Mouse (Mus musculus) hindbrain, embryonic 16.5 days (tissue): Measurements from ENCODE around the gene Olfr750. TPM values are rescaled to one million over a fixed set of nuclear protein-coding genes. Genes with fewer than 3 reads are reported as not detected.

ENCODE experiments used
- ATAC-seq: fragments of 200-750 bp; cut with Nextera tagmentation; 2 replicates; pipeline ENCODE4 v1.8.0; 2017; ENCODE audit warnings: moderate TSS enrichment, moderate library complexity
- H3K27ac ChIP-seq: fragments of 300-500 bp; sonication (generic); 2 replicates; pipeline ENCODE4 v1.5.1; 2014; ENCODE audit warnings: low read depth, mild to moderate bottlenecking, control low read depth, low read length, moderate library complexity
- H3K27me3 ChIP-seq: fragments of 300-500 bp; sonication (generic); replicated peaks from 2 replicates; pipeline ENCODE4 v1.6.1; 2014; ENCODE audit warnings: low read length; ENCODE audit not compliant: control insufficient read depth, insufficient read depth
- H3K36me3 ChIP-seq: fragments of 300-500 bp; sonication (generic); 2 replicates; pipeline ENCODE4 v1.6.1; 2014; ENCODE audit warnings: mild to moderate bottlenecking, low read length, moderate library complexity, mixed read lengths; ENCODE audit not compliant: control insufficient read depth, insufficient read depth
- H3K4me1 ChIP-seq: fragments of 300-500 bp; sonication (generic); 2 replicates; pipeline ENCODE4 v1.6.1; 2014; ENCODE audit warnings: low read depth, low read length; ENCODE audit not compliant: control insufficient read depth, insufficient read depth
- H3K4me2 ChIP-seq: fragments of 300-500 bp; sonication (generic); 2 replicates; pipeline ENCODE4 v1.6.1; 2014; ENCODE audit warnings: mild to moderate bottlenecking, low read length, control low read depth, moderate library complexity
- H3K4me3 ChIP-seq: fragments of 300-500 bp; sonication (generic); 2 replicates; pipeline ENCODE4 v1.5.1; 2014; ENCODE audit warnings: mild to moderate bottlenecking, low read length, control low read depth, moderate library complexity
- H3K9ac ChIP-seq: fragments of 300-500 bp; sonication (generic); 2 replicates; pipeline ENCODE4 v1.6.1; 2014; ENCODE audit warnings: low read depth, mild to moderate bottlenecking, control low read depth, low read length, moderate library complexity
- H3K9me3 ChIP-seq: fragments of 300-500 bp; sonication (generic); 2 replicates; pipeline ENCODE4 v1.6.1; 2014; ENCODE audit warnings: mild to moderate bottlenecking, low read length, moderate library complexity; ENCODE audit not compliant: control insufficient read depth
- WGBS: fragments of 180-500 bp; shearing (Covaris S2); extraction: QIAGEN DNeasy Blood & Tissue Kit; methylation state at CpG from one replicate; pipeline ENCODE4 v1.1.7; 2014; 5-methylcytosine and 5-hydroxymethylcytosine counted together
- polyA plus RNA-seq: library from polyadenylated mRNA; unstranded; fragments of >200 nt; fragmentation: Nextera tagmentation; extraction: Ambion mirVana; gene quantifications from 2 replicates; pipeline ENCODE4 v1.2.1, GENCODE M21; 2015

Gene Olfr750
- polyA plus RNA-seq, 1 experiment from 2014 or later = 0.03 TPM

GRCm38 (mm10) chr14:51017256-51017655 lies 57.0 kb downstream of the Olfr750 start:
- WGBS = 72% methylated on average over 3 of the region's 3 CpGs
- no peak for ATAC-seq

More at GRCm38 (mm10) chr14:51017256-51017655, 57.0 kb downstream of the Olfr750 start:
- no peak overlapping the region for H3K27ac ChIP-seq
- no peaks in the 10 kb centered on the region for H3K27me3 ChIP-seq
- no peak overlapping the region for H3K4me2 ChIP-seq
- H3K4me1 ChIP-seq = no peaks in the 10 kb centered on the region
- no peaks in the 10 kb centered on the region for H3K36me3 ChIP-seq
- no peak overlapping the region for H3K4me3 ChIP-seq
- H3K9ac ChIP-seq = no peak overlapping the region
- H3K9me3 ChIP-seq = no peaks in the 10 kb centered on the region

Other genes with a start within 250 kb of the Olfr750 start
- 2.9 and 3.3 TPM in 2 replicates for gene Tep1, start 203.9 kb downstream of the Olfr750 start, polyA plus RNA-seq
- 4.2 and 4.3 TPM in 2 replicates for gene Klhl33, start 176.9 kb downstream of the Olfr750 start, polyA plus RNA-seq
- gene Osgep, start 149.5 kb downstream of the Olfr750 start, polyA plus RNA-seq = 110 and 111 TPM in 2 replicates
- 158 and 167 TPM in 2 replicates for gene Apex1, start 149.5 kb downstream of the Olfr750 start, polyA plus RNA-seq
- 104 and 113 TPM in 2 replicates for gene Pip4p1, start 143.6 kb downstream of the Olfr750 start, polyA plus RNA-seq
- gene Pnp, start 143.4 kb downstream of the Olfr750 start, polyA plus RNA-seq = 23.4 and 24.0 TPM in 2 replicates
- not detected in 2 replicates for gene Gm49342, start 129.9 kb downstream of the Olfr750 start, polyA plus RNA-seq
- 0.56 and 0.98 TPM in 2 replicates for gene Pnp2, start 118.4 kb downstream of the Olfr750 start, polyA plus RNA-seq
- 0.10 TPM in 2 replicates for gene Rnase10, start 66.7 kb downstream of the Olfr750 start, polyA plus RNA-seq
- not detected in 2 replicates for gene Rnase9, start 32.6 kb downstream of the Olfr750 start, polyA plus RNA-seq
- not detected in 2 replicates for gene Rnase11, start 24.3 kb downstream of the Olfr750 start, polyA plus RNA-seq
- gene Rnase12, start 16.8 kb downstream of the Olfr750 start, polyA plus RNA-seq = not detected in 2 replicates
- gene Rnase4, start 16.6 kb upstream of the Olfr750 start, polyA plus RNA-seq = 18.2 and 19.8 TPM in 2 replicates
- 5.1 and 6.2 TPM in 2 replicates for gene Ang, start 16.7 kb upstream of the Olfr750 start, polyA plus RNA-seq
- gene Eddm3b, start 40.0 kb upstream of the Olfr750 start, polyA plus RNA-seq = not detected in 2 replicates
- gene Rnase6, start 49.5 kb upstream of the Olfr750 start, polyA plus RNA-seq = 0.84 and 0.93 TPM in 2 replicates
- 0.84 and 0.96 TPM in 2 replicates for gene Rnase1, start 72.3 kb upstream of the Olfr750 start, polyA plus RNA-seq
- gene Rnase2b, start 87.8 kb upstream of the Olfr750 start, polyA plus RNA-seq = not detected in 2 replicates
- not detected in 2 replicates for gene Ang2, start 124.7 kb upstream of the Olfr750 start, polyA plus RNA-seq
- not detected in 2 replicates for gene Ear14, start 129.0 kb upstream of the Olfr750 start, polyA plus RNA-seq
- gene Rnase2a, start 181.7 kb upstream of the Olfr750 start, polyA plus RNA-seq = not detected in 2 replicates